Mouse (Mus musculus): ENCODE measurements around the gene Bag1. TPM values are rescaled to one million over a fixed set of nuclear protein-coding genes. Genes with fewer than 3 reads are reported as not detected.

Bag1 gene
- polyA plus RNA-seq (2016; fragmentation: Nextera tagmentation; extraction: Ambion mirVana): 181 and 209 TPM in 2 replicates

DNA sequence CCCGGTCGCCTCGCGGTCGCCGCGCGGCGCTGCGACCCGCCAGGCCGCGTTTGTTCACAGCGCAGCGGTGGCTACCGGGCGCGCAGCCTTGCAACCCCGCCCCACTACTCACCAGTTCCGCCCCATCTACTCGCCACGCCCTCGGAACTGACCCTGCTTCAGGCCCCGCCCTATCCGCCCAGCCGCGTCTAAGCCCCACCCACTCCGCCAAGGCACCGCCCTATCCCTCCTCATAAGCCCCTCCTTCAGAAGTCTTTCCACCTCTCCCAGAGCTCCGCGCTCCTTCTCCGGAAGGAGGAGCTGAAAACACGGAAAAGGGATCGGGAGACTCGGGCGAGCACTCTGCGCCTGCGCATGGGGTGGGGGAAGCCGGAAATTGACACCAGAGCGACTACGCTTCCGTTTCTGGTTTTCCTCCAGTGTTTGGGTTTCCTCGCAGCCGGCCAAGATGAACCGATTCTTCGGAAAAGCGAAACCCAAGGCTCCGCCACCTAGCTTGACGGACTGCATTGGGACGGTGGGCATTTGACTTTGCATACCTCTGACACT, at the start of gene Bag1, which contains the start of gene Chmp5:
Gene Bag1, minus strand, starts transcription at position 135 of the 549 bp plus-strand sequence.
Gene Chmp5, plus strand, starts transcription at position 248 of the 549 bp plus-strand sequence.
- Histone ChIP-seq H3K9me3 (no peaks in the 10 kb centered on the region), H3K27ac (peak within 1 kb of the TSS; percentile 95), H3K27me3 (ENCODE audit: insufficient read depth, poor library complexity, severe bottlenecking) (no peaks in the 10 kb centered on the region), H3K4me1 (peaks cover 18% of the 10 kb centered on the region), H3K4me3 (peak within 1 kb of the TSS; percentile 92), H3K36me3 (peaks cover 63% of the 10 kb centered on the region)
- peak; percentile 100 for DNase-seq (ENCODE audit: low spot score)
- under 1% methylated on average over 49 of the region's 50 CpGs for WGBS

DNA sequence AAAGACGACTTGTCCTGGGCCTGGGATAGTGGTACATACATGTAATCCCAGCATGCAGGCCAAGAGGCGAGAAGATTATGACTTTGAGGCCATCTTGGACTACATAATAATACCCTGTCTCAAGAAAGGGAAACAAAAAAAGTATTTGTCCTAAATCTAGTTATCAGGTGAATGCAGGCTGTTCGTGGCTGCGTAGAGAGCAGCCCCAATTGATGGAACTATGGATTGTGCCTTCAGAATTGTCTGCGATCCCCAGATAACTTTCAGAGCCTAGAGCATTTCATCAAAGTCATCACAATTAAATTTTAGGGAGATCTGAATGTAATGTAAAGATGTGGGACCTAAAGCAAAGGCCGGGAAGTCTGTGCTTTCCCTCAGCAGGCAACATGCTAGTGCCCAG, 48.2 kb upstream of the Bag1 start:
- Histone ChIP-seq H3K4me3 (no peak overlapping the region), H3K9me3 (no peaks in the 10 kb centered on the region), H3K36me3 (peaks cover 98% of the 10 kb centered on the region), H3K4me1 (no peaks in the 10 kb centered on the region), H3K27ac (no peak overlapping the region), H3K27me3 (ENCODE audit: insufficient read depth, poor library complexity, severe bottlenecking) (no peaks in the 10 kb centered on the region)
- 92% methylated on average over 6 of the region's 6 CpGs for WGBS
- no peak for DNase-seq (ENCODE audit: low spot score)

DNA sequence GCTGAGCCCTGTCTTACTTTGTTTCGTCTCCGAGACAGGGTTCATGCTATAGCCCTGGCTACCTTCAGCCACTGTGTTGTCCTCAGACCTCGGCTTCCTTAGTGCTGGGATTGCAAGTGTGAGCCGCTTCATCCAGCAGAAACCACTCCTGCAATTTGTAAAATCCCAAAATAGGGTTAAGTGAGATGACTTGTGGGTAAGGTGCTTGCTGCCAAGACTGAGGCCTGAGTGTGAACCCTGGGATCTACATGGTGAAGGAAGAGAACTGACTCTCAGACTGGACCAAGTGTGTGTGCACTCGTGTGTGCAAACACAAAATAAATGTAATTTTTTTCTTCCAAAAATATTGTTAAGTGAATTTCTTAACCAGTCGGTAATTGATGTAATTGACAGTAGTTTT, 41.5 kb upstream of the Bag1 start:
- no peaks in the 10 kb centered on the region for H3K4me1 ChIP-seq
- no peak overlapping the region for H3K27ac ChIP-seq
- no peaks in the 10 kb centered on the region for H3K27me3 ChIP-seq (ENCODE audit: insufficient read depth, poor library complexity, severe bottlenecking)
- H3K4me3 ChIP-seq: no peak overlapping the region
- WGBS: 91% methylated on average over 6 of the region's 6 CpGs
- H3K9me3 ChIP-seq: no peaks in the 10 kb centered on the region
- peaks cover 95% of the 10 kb centered on the region for H3K36me3 ChIP-seq
- DNase-seq (ENCODE audit: low spot score): peak; percentile 51

DNA sequence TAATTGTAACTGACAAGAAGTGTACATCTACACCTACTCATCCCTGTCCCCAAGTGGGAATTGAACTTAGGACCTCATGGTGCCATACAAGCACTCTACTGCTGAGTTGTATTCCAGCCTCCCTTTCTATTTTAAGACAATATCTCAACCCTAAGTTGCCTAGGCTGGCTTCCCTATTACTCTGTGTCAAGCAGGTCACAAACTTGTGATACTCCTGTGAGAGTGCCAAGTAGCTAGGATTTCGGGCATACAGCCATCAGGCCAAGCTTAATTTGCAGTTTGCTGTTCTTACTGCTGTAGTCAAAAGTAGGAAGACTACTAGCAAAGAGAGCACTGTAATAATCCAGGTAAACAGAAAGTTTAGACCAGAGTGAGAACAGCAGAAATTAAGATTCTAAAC, 35.6 kb upstream of the Bag1 start:
- WGBS: 85% methylated on average over 1 of the region's 1 CpGs
- Histone ChIP-seq H3K4me3 (no peak overlapping the region), H3K27me3 (ENCODE audit: insufficient read depth, poor library complexity, severe bottlenecking) (no peaks in the 10 kb centered on the region), H3K27ac (no peak overlapping the region), H3K9me3 (no peaks in the 10 kb centered on the region), H3K4me1 (no peaks in the 10 kb centered on the region), H3K36me3 (peaks cover 93% of the 10 kb centered on the region)
- no peak for DNase-seq (ENCODE audit: low spot score)

DNA sequence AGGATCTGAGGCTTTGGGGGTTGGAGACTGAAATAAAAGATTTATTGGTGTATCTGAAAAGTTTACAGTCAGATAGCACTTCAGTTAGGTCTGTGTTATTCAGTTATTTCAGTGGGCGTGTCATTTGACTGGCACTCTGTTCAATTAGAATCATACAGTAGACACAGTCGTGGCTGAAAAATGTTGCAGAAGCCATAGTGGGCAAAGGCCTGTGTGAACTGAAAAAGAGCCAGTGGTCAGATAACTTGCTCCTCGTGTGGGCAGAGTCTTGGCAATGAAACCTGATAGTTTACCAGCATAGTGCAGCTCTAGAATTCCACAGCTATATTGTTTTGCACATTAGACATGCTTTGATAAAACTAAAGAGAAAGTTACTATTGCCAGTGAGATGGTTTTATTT, 34.4 kb upstream of the Bag1 start:
- H3K4me3 ChIP-seq: no peak overlapping the region
- 82% methylated on average over 3 of the region's 3 CpGs for WGBS
- no peaks in the 10 kb centered on the region for H3K9me3 ChIP-seq
- DNase-seq (ENCODE audit: low spot score): no peak
- no peaks in the 10 kb centered on the region for H3K27me3 ChIP-seq (ENCODE audit: insufficient read depth, poor library complexity, severe bottlenecking)
- H3K27ac ChIP-seq: no peak overlapping the region
- no peaks in the 10 kb centered on the region for H3K4me1 ChIP-seq
- H3K36me3 ChIP-seq: peaks cover 94% of the 10 kb centered on the region

DNA sequence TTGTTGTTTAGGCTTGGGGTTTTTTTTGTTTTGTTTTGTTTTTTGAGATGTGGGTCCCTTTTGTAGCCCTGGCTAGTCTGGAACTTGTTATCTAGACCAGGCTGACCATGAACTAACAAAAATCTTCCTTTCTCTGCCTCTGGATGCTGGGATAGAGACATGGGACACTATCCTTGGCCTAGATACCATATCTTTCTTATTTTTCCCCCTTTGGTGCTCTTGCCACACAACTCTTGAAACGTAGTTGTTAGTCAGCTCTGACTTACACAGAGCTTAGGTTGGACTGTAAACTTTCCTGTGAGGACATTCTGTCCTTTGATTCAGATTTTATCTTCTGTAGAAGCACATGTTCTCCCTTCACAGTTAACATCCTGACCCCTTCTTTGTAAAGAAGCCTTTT, 31.3 kb upstream of the Bag1 start:
- no peak overlapping the region for H3K4me3 ChIP-seq
- no peak for DNase-seq (ENCODE audit: low spot score)
- WGBS: 95% methylated on average over 1 of the region's 1 CpGs
- H3K36me3 ChIP-seq: peaks cover 83% of the 10 kb centered on the region
- H3K27me3 ChIP-seq (ENCODE audit: insufficient read depth, poor library complexity, severe bottlenecking): no peaks in the 10 kb centered on the region
- H3K4me1 ChIP-seq: no peaks in the 10 kb centered on the region
- H3K27ac ChIP-seq: no peak overlapping the region
- no peaks in the 10 kb centered on the region for H3K9me3 ChIP-seq

DNA sequence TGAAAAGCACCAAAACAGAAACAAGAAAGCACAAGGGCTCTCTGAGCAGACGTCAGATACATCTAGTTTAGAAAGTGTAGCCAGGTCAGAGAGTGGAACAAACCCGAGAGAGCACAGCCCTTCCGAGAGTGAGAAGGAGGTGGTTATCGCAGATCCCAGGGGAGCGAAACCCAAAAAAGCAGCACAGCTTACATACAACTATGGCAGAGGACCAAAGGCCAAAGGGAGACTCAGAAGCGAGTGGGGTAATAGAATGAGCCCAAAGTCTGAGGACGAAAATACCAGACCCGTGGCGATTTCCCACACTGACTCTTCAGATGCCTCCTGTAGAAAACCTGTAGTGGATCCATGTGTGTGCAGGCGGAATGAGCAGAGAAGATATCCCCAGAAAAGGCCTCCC, 28.6 kb upstream of the Bag1 start:
- WGBS: 90% methylated on average over 10 of the region's 10 CpGs
- no peak overlapping the region for H3K27ac ChIP-seq
- H3K36me3 ChIP-seq: peaks cover 65% of the 10 kb centered on the region
- H3K9me3 ChIP-seq: no peaks in the 10 kb centered on the region
- H3K4me3 ChIP-seq: no peak overlapping the region
- no peaks in the 10 kb centered on the region for H3K27me3 ChIP-seq (ENCODE audit: insufficient read depth, poor library complexity, severe bottlenecking)
- DNase-seq (ENCODE audit: low spot score): no peak
- peaks cover 14% of the 10 kb centered on the region; the same call in 1 of the 2 replicates for H3K4me1 ChIP-seq

DNA sequence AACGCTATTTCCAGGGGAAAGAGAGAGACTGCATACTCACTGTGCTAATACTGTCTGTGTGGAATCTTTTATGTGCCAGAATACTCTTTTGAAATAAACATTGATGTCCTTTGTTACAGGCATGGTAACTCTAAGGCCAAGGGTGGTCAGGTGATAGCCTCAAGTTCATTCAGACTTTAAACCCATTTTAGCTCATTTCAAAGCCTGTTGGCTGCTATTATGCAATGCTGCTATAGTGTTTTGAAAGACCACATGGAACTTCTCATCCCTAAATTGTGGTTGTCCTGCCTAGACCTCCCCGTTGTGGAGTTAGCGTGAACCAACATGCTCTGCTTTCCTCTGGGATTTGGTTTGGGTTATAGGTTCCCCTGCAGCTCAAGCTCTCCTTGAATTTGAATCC, 27.6 kb upstream of the Bag1 start:
- WGBS: 94% methylated on average over 3 of the region's 3 CpGs
- Histone ChIP-seq H3K27ac (no peak overlapping the region), H3K4me1 (peaks cover 14% of the 10 kb centered on the region; the same call in 1 of the 2 replicates), H3K27me3 (ENCODE audit: insufficient read depth, poor library complexity, severe bottlenecking) (no peaks in the 10 kb centered on the region), H3K36me3 (peaks cover 55% of the 10 kb centered on the region), H3K9me3 (no peaks in the 10 kb centered on the region), H3K4me3 (no peak overlapping the region)
- no peak for DNase-seq (ENCODE audit: low spot score)

DNA sequence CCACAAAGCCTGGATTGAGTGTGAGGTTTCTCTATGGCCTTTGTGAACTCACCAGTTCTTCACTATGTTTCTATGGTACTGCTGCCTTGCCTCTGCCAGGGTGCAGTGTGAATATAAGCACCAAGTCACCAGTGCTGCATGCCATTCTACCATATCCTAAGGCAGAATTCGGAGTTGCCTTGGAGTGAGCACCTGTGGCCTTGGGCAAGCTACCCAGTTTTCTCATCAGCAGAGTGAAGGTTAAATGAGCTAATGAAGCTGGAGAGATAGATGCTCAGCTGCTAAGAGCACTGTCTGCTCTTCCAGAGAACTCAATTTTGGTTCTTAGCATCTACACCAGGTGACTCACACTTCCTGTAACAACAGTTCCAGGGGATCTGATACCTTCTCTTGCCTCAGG, 25.9 kb upstream of the Bag1 start:
- H3K36me3 ChIP-seq: peaks cover 39% of the 10 kb centered on the region
- 100% methylated on average over 1 of the region's 1 CpGs for WGBS
- no peak overlapping the region for H3K4me3 ChIP-seq
- no peak overlapping the region for H3K27ac ChIP-seq
- DNase-seq (ENCODE audit: low spot score): no peak
- peaks cover 22% of the 10 kb centered on the region for H3K4me1 ChIP-seq
- no peaks in the 10 kb centered on the region for H3K27me3 ChIP-seq (ENCODE audit: insufficient read depth, poor library complexity, severe bottlenecking)
- no peaks in the 10 kb centered on the region for H3K9me3 ChIP-seq

DNA sequence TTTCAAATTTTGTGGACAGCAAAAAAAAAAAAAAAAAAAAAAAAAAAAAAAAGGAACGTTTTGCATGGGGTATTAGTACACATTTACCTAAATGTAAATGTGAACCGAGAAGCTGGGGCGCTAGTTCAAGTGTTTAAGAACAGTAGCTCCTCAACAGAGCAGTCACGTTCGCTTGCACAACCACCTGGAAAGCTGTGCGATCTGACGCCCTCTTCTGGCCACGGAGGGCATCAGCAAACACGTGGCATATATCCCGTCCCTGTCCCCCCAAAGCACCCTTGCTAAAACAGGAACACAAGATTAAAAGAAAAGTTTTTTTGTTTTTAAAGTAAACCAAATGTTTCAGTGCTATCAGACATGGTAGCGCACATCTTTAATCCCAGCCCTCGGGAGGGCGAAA, 23.6 kb upstream of the Bag1 start:
- peak; percentile 83 for DNase-seq (ENCODE audit: low spot score)
- 25% methylated on average over 13 of the region's 13 CpGs for WGBS
- peak overlapping the region; percentile 97; the same call in 1 of the 2 replicates for H3K27ac ChIP-seq
- peaks cover 20% of the 10 kb centered on the region for H3K36me3 ChIP-seq
- H3K4me1 ChIP-seq: peaks cover 22% of the 10 kb centered on the region
- H3K9me3 ChIP-seq: no peaks in the 10 kb centered on the region
- no peaks in the 10 kb centered on the region for H3K27me3 ChIP-seq (ENCODE audit: insufficient read depth, poor library complexity, severe bottlenecking)
- H3K4me3 ChIP-seq: peak overlapping the region; percentile 97

DNA sequence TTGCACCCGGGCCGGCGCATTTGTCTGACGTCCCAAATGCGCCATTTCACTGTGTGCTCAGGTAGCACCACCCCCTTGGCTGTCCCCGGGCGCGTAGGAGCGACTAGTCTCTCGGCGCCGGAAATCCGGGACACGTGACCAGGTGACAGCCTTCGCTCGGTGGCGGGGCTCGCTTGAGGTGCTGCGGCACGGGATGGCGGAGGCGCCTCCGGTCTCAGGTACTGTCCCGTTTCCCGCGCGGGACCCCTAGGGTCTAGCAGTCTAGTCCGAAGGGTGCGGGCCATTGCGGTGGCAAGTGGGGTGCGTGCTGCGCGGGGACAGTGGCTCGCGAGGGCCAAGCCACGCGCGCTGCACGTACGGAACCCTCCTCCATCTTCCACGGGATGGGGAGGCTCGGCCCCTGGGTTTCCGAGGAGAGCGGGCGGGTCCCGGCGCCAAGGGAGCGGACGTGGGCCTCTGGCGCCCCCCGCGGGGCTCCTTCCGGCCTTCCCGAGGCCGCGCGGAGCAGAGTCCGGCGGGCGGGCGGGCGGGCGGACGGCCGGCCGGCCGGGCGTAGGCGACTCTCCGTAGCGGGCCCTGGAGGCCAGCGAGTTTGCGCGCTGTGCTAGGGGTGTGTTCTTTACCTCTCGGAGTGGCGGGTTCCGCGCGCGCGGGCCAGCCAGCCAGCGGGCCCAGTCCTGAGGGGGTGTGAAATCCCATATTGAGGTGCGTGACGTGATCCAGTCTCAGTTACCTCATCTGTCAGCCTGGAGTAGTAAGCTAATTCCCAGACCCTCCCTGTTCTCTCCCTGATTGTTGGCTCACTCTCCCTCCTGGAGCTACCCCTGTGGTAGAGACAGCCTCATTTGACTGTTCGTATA, 23.0 kb upstream of the Bag1 start, which contains the start of gene Nfx1:
Gene Nfx1, plus strand, starts transcription at position 65 of the 860 bp plus-strand sequence.
- Histone ChIP-seq H3K4me3 (peak within 1 kb of the TSS; percentile 97), H3K36me3 (peaks cover 20% of the 10 kb centered on the region), H3K4me1 (peaks cover 22% of the 10 kb centered on the region), H3K9me3 (no peaks in the 10 kb centered on the region), H3K27ac (peak within 1 kb of the TSS; percentile 97), H3K27me3 (ENCODE audit: insufficient read depth, poor library complexity, severe bottlenecking) (no peaks in the 10 kb centered on the region)
- DNase-seq (ENCODE audit: low spot score): peak; percentile 99
- WGBS: under 1% methylated on average over 85 of the region's 85 CpGs

DNA sequence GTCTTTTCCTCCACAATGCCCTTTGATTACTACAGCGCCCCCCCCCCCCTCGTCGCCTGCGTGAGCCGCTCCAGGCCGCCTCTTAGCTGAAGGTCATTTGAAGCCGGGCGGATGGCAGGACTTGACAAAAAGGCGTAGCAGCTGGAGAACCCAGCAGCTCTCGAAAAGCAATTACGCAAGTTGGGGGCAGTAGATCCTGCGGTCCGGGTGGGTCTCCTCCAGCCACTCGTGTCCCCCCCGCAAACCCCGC, 22.4 kb upstream of the Bag1 start:
- H3K4me1 ChIP-seq: peaks cover 22% of the 10 kb centered on the region
- under 1% methylated on average over 15 of the region's 16 CpGs for WGBS
- no peak for DNase-seq (ENCODE audit: low spot score)
- H3K27ac ChIP-seq: peak overlapping the region; percentile 97
- H3K4me3 ChIP-seq: peak overlapping the region; percentile 97
- H3K36me3 ChIP-seq: peaks cover 25% of the 10 kb centered on the region
- H3K9me3 ChIP-seq: no peaks in the 10 kb centered on the region
- H3K27me3 ChIP-seq (ENCODE audit: insufficient read depth, poor library complexity, severe bottlenecking): no peaks in the 10 kb centered on the region

DNA sequence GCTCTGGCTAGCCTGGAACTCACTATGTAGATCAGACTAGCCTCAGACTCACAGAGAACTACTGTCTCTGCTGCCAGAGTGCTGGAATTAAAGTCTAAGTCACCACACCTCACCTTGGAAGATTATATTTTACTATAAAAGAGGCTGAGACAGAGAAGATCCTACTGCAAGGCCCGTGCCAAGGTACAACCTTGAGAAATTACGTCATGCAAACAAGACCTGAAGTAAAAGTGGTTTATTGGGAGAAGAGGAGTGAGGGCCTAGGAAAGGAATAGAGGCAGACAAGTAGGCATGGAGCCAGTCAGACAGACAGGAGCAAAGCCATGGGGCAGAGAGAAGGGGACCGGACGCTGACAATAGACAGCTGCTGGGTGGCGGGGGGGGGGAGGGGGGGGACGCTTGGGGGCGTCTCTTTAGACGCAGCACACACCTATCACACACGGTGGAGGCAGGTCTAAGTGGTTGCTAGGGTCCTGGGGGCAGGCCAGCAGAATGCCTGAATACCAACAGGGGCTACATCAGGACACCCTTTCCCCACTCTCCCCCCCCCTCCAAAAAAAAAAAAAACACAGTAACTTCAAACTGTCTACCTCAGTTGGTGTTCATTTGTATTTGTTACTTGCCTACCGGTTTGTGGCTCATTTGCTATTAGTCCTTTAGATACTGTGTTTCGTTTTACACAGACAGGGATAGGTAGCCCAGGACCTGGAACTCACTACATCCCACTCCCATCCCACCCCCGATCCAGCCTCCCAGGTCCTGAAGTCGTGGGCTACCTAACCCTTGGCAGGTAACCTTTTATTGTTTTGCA, 21.9 kb upstream of the Bag1 start:
- WGBS: 15% methylated on average over 10 of the region's 13 CpGs
- no peak for DNase-seq (ENCODE audit: low spot score)

More for the DNA sequence above, 21.9 kb upstream of the Bag1 start:
- H3K36me3 ChIP-seq: peaks cover 28% of the 10 kb centered on the region
- peak overlapping the region; percentile 97 for H3K4me3 ChIP-seq
- H3K27me3 ChIP-seq (ENCODE audit: insufficient read depth, poor library complexity, severe bottlenecking): no peaks in the 10 kb centered on the region
- H3K9me3 ChIP-seq: no peaks in the 10 kb centered on the region
- peak overlapping the region; percentile 97 for H3K27ac ChIP-seq
- H3K4me1 ChIP-seq: peaks cover 22% of the 10 kb centered on the region
